30 mouse cellular contexts compared by ENCODE assay signal in the genomic region with DNA sequence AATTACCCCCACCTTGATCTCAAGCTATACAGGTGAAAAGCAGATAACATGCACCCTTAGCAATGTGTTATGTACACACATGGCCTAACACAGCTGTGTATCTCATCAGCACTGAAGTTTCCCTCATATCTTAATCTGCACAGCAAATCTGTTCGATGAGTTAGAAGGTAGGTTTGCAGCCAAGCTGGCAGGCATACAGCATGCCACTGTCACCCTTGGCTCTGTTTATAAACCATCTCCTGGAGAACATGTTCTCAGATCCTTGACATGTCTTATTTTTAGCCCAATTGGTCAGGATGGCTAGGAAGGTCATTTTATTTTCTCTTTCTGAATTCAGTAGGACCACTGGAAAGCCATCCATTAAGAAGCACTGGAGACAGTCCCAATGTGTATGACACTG. TPM values are rescaled to one million over a fixed set of nuclear protein-coding genes. Genes with fewer than 3 reads are reported as not detected.
DNase-seq lines count a peak whose midpoint lies in the region; ATAC-seq and TF ChIP-seq lines count a peak whose summit lies in the region.
"Had no signal": no experiment of that assay in that cellular context is flagged by ENCODE, and none has a peak within 500 bp of the region (broad histone marks: within the 10 kb centered on the region; RNA-seq: fewer than 3 reads in every experiment).

No protein-coding gene starts in this region.

- no peak for TF ChIP-seq EP300 in heart, postnatal 0 days (IDR thresholded peaks at IDR 0.05; ENCODE audit: low read depth)

- no peaks in the 10 kb centered on the region for H3K36me3 ChIP-seq in heart, embryonic 12.5 days
- no peaks in the 10 kb centered on the region for H3K36me3 ChIP-seq in heart, postnatal 0 days (replicated peaks; ENCODE audit: control insufficient read depth, insufficient read depth, low read length)
- no peaks in the 10 kb centered on the region for H3K36me3 ChIP-seq in forebrain, embryonic 13.5 days (ENCODE audit: poor library complexity, severe bottlenecking)
- H3K36me3 ChIP-seq: embryonic facial prominence, embryonic 10.5 days; embryonic facial prominence, embryonic 15.5 days; limb, embryonic 13.5 days; liver, embryonic 13.5 days had no signal

- 48% methylated on average over 1 of the region's 1 CpGs for WGBS in heart, embryonic 12.5 days
- WGBS in heart, postnatal 0 days, result 37% methylated on average over 1 of the region's 1 CpGs
- 81% methylated on average over 1 of the region's 1 CpGs for WGBS in forebrain, embryonic 13.5 days

- H3K4me3 ChIP-seq in heart, embryonic 12.5 days, result no peak overlapping the region
- no peak overlapping the region for H3K4me3 ChIP-seq in heart, postnatal 0 days (ENCODE audit: low read depth, low read length)
- H3K4me3 ChIP-seq in forebrain, embryonic 13.5 days, result no peak overlapping the region
- H3K4me3 ChIP-seq: embryonic facial prominence, embryonic 10.5 days; embryonic facial prominence, embryonic 15.5 days; limb, embryonic 13.5 days; liver, embryonic 13.5 days; megakaryocyte, embryonic 14.5 days had no signal

- peak; percentile 10 to 25 for DNase-seq in cerebellum, postnatal 14 days
- DNase-seq in cerebellum, postnatal 36 days, result no peak
- no peak for DNase-seq in heart, postnatal 10 days
- no peak for DNase-seq in heart, postnatal 0 days (ENCODE audit: low spot score)
- no peak for DNase-seq in heart, adult 11 months
- peak; percentile 18 for DNase-seq in gastrocnemius, postnatal 10 days
- DNase-seq: adrenal gland, adult 2 months; adrenal gland, postnatal 36 days; cerebellum, adult 18-20 months; kidney, adult 18-20 months; kidney, postnatal 4 days; liver, embryonic 13.5 days; lung, adult 18-20 months; lung, postnatal 4 days; midbrain, embryonic 14.5 days; right cerebral cortex, postnatal 25 days; spleen, adult 18-20 months; thymus, adult 18-20 months; thymus, postnatal 25 days had no signal

- H3K9ac ChIP-seq in heart, embryonic 12.5 days, result no peak overlapping the region
- no peak overlapping the region for H3K9ac ChIP-seq in heart, postnatal 0 days (replicated peaks; ENCODE audit: low read depth, low read length)
- H3K9ac ChIP-seq in forebrain, embryonic 13.5 days, result no peak overlapping the region
- H3K9ac ChIP-seq: embryonic facial prominence, embryonic 15.5 days; limb, embryonic 13.5 days; liver, embryonic 13.5 days had no signal

- ATAC-seq in heart, embryonic 12.5 days (ENCODE audit: insufficient number of reproducible peaks, low FRiP score), result no peak
- ATAC-seq in heart, postnatal 0 days (ENCODE audit: insufficient read depth, low read depth), result no peak
- no peak for ATAC-seq in forebrain, embryonic 13.5 days
- ATAC-seq: activated CD4-positive, CD25-positive, alpha-beta regulatory T cell, adult 4 months; forebrain, embryonic 14.5 days; hindbrain, embryonic 16.5 days; lung, postnatal 0 days had no signal

- TF ChIP-seq CTCF in heart, postnatal 0 days (IDR thresholded peaks at IDR 0.05; ENCODE audit: low read depth), result no peak

- intact Hi-C loops in heart, postnatal 10 days (cut with DNase I), result no loop called here

- H3K4me2 ChIP-seq in heart, embryonic 12.5 days, result no peak overlapping the region
- 0 out of 2 replicates have a peak overlapping the region, but pooled peaks have one; percentile 8 for H3K4me2 ChIP-seq in heart, postnatal 0 days (ENCODE audit: low read depth, low read length)
- no peak overlapping the region for H3K4me2 ChIP-seq in forebrain, embryonic 13.5 days
- H3K4me2 ChIP-seq: embryonic facial prominence, embryonic 15.5 days; limb, embryonic 13.5 days; liver, embryonic 13.5 days had no signal

- H3K27me3 ChIP-seq in heart, embryonic 12.5 days (replicated peaks), result no peaks in the 10 kb centered on the region
- no peaks in the 10 kb centered on the region for H3K27me3 ChIP-seq in heart, postnatal 0 days (ENCODE audit: control insufficient read depth, insufficient read depth, low read length)
- H3K27me3 ChIP-seq in forebrain, embryonic 13.5 days, result no peaks in the 10 kb centered on the region
- H3K27me3 ChIP-seq: CH12.LX; embryonic facial prominence, embryonic 15.5 days; liver, embryonic 13.5 days; megakaryocyte, embryonic 14.5 days had no signal

- peaks cover 56% of the 10 kb centered on the region for H3K4me1 ChIP-seq in heart, embryonic 12.5 days (replicated peaks)
- H3K4me1 ChIP-seq in heart, postnatal 0 days (ENCODE audit: control insufficient read depth, insufficient read depth), result peaks cover 83% of the 10 kb centered on the region
- H3K4me1 ChIP-seq in forebrain, embryonic 13.5 days, result no peaks in the 10 kb centered on the region
- H3K4me1 ChIP-seq: embryonic facial prominence, embryonic 10.5 days; embryonic facial prominence, embryonic 15.5 days; liver, embryonic 13.5 days; megakaryocyte, embryonic 14.5 days had no signal

- H3K27ac ChIP-seq in heart, embryonic 12.5 days (ENCODE audit: poor library complexity, severe bottlenecking), result peak overlapping the region; percentile 87
- peak overlapping the region; percentile 89 for H3K27ac ChIP-seq in heart, postnatal 0 days (ENCODE audit: low read depth)
- no peak overlapping the region for H3K27ac ChIP-seq in forebrain, embryonic 13.5 days
- H3K27ac ChIP-seq: embryonic facial prominence, embryonic 10.5 days; embryonic facial prominence, embryonic 15.5 days; limb, embryonic 13.5 days; liver, embryonic 13.5 days had no signal

- H3K9me3 ChIP-seq in heart, embryonic 12.5 days (replicated peaks), result no peaks in the 10 kb centered on the region
- H3K9me3 ChIP-seq in heart, postnatal 0 days (replicated peaks; ENCODE audit: control insufficient read depth, low read length), result no peaks in the 10 kb centered on the region
- H3K9me3 ChIP-seq in forebrain, embryonic 13.5 days (replicated peaks), result no peaks in the 10 kb centered on the region
- H3K9me3 ChIP-seq: embryonic facial prominence, embryonic 10.5 days; embryonic facial prominence, embryonic 15.5 days; limb, embryonic 13.5 days; liver, embryonic 13.5 days had no signal

RNA-seq across cellular contexts. Expression of a gene that starts 36.2 kb away (rescaled TPM):
- polyA plus RNA-seq in heart, embryonic 12.5 days (2016; fragmentation: Nextera tagmentation; extraction: Ambion mirVana), result 51.5 and 53.5 TPM in 2 replicates
- total RNA-seq in heart, postnatal 10 days (2021), result 100 to 1,000 TPM; 113 to 220 TPM
- total RNA-seq in heart, postnatal 0 days (2014; rRNA removed; ENCODE audit: low replicate concordance), result 50.8 and 69.1 TPM in 2 replicates
- polyA plus RNA-seq in heart, postnatal 0 days (2015; fragmentation: Nextera tagmentation; extraction: Ambion mirVana), result 51.8 and 61.4 TPM in 2 replicates
- total RNA-seq in gastrocnemius, postnatal 10 days (2021), result 10 to 100 TPM; 22.4 to 27.0 TPM
- polyA plus RNA-seq in forebrain, embryonic 13.5 days (2015; fragmentation: Nextera tagmentation; extraction: Ambion mirVana), result 4.6 and 4.9 TPM in 2 replicates
- total RNA-seq: CH12.LX had no signal
- polyA plus RNA-seq: activated CD4-positive, CD25-positive, alpha-beta regulatory T cell, adult 4 months had no signal

Comparison
In these comparisons a context has a peak if more than half of its experiments do, and no peak if none do; other contexts are left out.
1. DNase-seq: peak in cerebellum, postnatal 14 days (2 of 2) and gastrocnemius, postnatal 10 days (single experiment); none in cerebellum, postnatal 36 days (0 of 2), heart, postnatal 10 days (0 of 2), heart, postnatal 0 days (single experiment) and heart, adult 11 months (single experiment).